Mouse (Mus musculus) liver, embryonic 14.5 days (tissue): ENCODE results near the gene Kcnk13.

Experiments used
- CTCF ChIP-seq: IDR thresholded peaks from 2 replicates; pipeline ENCODE4 v1.5.1; 2016; ENCODE audit warnings: antibody characterized with exemption, low read depth, control low read depth
- EP300 ChIP-seq: IDR thresholded peaks from 2 replicates; pipeline ENCODE4 v1.6.1; 2016; ENCODE audit warnings: antibody characterized with exemption, low read depth

DNA sequence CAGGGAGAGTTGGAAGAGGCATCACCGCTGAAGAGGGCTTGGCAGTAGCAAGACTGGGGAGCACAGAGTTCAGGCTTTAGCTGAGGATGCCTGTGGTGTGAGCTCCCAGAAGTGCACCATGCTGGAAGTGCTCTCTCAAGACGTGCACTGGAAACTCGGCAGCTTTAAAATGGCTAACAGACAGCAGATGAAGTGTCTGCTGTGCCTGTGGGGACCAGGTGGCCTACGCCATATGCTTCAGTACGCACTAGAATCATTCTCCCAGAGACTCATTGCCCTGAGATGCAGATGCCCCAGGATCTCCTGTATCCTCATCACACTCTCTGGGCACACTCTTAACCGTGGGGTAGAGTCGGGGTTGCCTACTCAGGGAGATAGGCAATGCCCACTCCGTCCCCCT is 28.9 kb upstream of the Kcnk13 start:
- TF ChIP-seq EP300 (no peak), CTCF (no peak)
